Mouse (Mus musculus) lung, adult 2 months (tissue): ENCODE measurements around the gene Pakap.

ENCODE experiments used
- CTCF ChIP-seq: fragments of 200-500 bp; IDR thresholded peaks from 2 replicates; pipeline ENCODE4 v1.5.1; 2011; ENCODE audit warnings: mild to moderate bottlenecking, low read length, control low read depth; ENCODE audit not compliant: insufficient read depth
- POLR2A ChIP-seq: fragments of 200-500 bp; IDR thresholded peaks from 2 replicates; pipeline ENCODE4 v1.6.1; 2011; ENCODE audit warnings: low read depth, mild to moderate bottlenecking, control low read depth, low read length, borderline replicate concordance; ENCODE audit errors: extremely low read depth

DNA sequence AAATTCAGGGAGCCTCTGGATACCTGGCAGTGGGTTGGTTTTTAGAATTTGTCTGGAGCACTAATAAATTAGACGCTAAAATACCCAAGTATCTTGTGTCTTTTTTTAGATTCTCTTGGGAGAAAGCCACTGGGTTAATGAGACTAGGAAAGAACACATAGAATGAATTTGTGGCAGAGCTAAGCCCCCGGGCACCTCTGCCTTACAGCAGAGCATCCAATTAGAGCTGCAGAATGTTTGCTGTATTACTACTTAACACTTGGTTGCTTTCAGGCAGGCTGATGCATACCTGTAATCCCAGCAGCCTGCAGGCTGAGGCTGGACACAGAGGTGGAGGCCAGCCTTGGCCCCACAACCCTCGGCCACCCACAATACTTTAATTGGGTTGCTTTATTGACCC lies 261.8 kb downstream of the Pakap start:
- TF ChIP-seq CTCF = no peak
- TF ChIP-seq POLR2A = no peak
